Mouse (Mus musculus): ENCODE data around the gene Tnfrsf25. TPM values are rescaled to one million over a fixed set of nuclear protein-coding genes. Genes with fewer than 3 reads are reported as not detected.

The Tnfrsf25 gene
- total and polyA plus RNA-seq, 2 experiments from 2014 or later = 0.19 to 1.4 TPM

- no peak for TF ChIP-seq CTCF (IDR thresholded peaks at IDR 0.05; ENCODE audit: low read depth)
- DNase-seq (no peak), ATAC-seq (no peak)
- H3K27ac ChIP-seq (ENCODE audit: low read depth, low read length) = no peak overlapping the region
- no peak overlapping the region for H3K9ac ChIP-seq
- H3K4me3 ChIP-seq (ENCODE audit: low read depth, low read length) = no peak overlapping the region
- H3K36me3 ChIP-seq (ENCODE audit: insufficient read depth) = no peaks in the 10 kb centered on the region
- 40% methylated on average over 8 of the region's 8 CpGs for WGBS
- no peaks in the 10 kb centered on the region for H3K9me3 ChIP-seq (ENCODE audit: low read length)
- H3K4me1 ChIP-seq (ENCODE audit: insufficient read depth) = peaks cover 8% of the 10 kb centered on the region
- H3K27me3 ChIP-seq (ENCODE audit: insufficient read depth, low read length) = peaks cover 5% of the 10 kb centered on the region; the same call in 1 of the 2 replicates
- no peak overlapping the region for H3K4me2 ChIP-seq (ENCODE audit: low read depth)
Observed at GRCm38 (mm10) chr4:152141521-152142135, 25.9 kb downstream of the Tnfrsf25 start.

- H3K36me3 ChIP-seq (ENCODE audit: insufficient read depth) = no peaks in the 10 kb centered on the region
- H3K9me3 ChIP-seq (ENCODE audit: low read length) = no peaks in the 10 kb centered on the region
- no peak for TF ChIP-seq CTCF (IDR thresholded peaks at IDR 0.05; ENCODE audit: low read depth)
- H3K4me1 ChIP-seq (ENCODE audit: insufficient read depth) = peaks cover 4% of the 10 kb centered on the region
- H3K9ac ChIP-seq = no peak overlapping the region
- no peak overlapping the region for H3K4me2 ChIP-seq (ENCODE audit: low read depth)
- no peak for ATAC-seq
- H3K4me3 ChIP-seq (ENCODE audit: low read depth, low read length) = no peak overlapping the region
- peaks cover 5% of the 10 kb centered on the region; the same call in 1 of the 2 replicates for H3K27me3 ChIP-seq (ENCODE audit: insufficient read depth, low read length)
- H3K27ac ChIP-seq (ENCODE audit: low read depth, low read length) = no peak overlapping the region
- 39% methylated on average over 1 of the region's 1 CpGs for WGBS
- no peak for DNase-seq
Observed at GRCm38 (mm10) chr4:152143632-152144031, 27.9 kb downstream of the Tnfrsf25 start.

GRCm38 (mm10) chr4:152145473-152145872 lies 29.7 kb downstream of the Tnfrsf25 start:
- no peak overlapping the region for H3K4me3 ChIP-seq (ENCODE audit: low read depth, low read length)
- DNase-seq (no peak), ATAC-seq (no peak)
- WGBS = 75% methylated on average over 10 of the region's 10 CpGs
- H3K27me3 ChIP-seq (ENCODE audit: insufficient read depth, low read length) = peaks cover 7% of the 10 kb centered on the region
- no peak overlapping the region for H3K9ac ChIP-seq
- no peaks in the 10 kb centered on the region for H3K9me3 ChIP-seq (ENCODE audit: low read length)
- H3K4me2 ChIP-seq (ENCODE audit: low read depth) = no peak overlapping the region
- no peaks in the 10 kb centered on the region for H3K4me1 ChIP-seq (ENCODE audit: insufficient read depth)
- H3K27ac ChIP-seq (ENCODE audit: low read depth, low read length) = no peak overlapping the region
- no peak for TF ChIP-seq CTCF (IDR thresholded peaks at IDR 0.05; ENCODE audit: low read depth)
- H3K36me3 ChIP-seq (ENCODE audit: insufficient read depth) = no peaks in the 10 kb centered on the region

GRCm38 (mm10) chr4:152146033-152146827 lies 30.5 kb downstream of the Tnfrsf25 start:
- H3K4me2 ChIP-seq (ENCODE audit: low read depth) = no peak overlapping the region
- no peaks in the 10 kb centered on the region for H3K4me1 ChIP-seq (ENCODE audit: insufficient read depth)
- peaks cover 13% of the 10 kb centered on the region for H3K27me3 ChIP-seq (ENCODE audit: insufficient read depth, low read length)
- H3K27ac ChIP-seq (ENCODE audit: low read depth, low read length) = no peak overlapping the region
- no peak for DNase-seq
- 71% methylated on average over 11 of the region's 11 CpGs for WGBS
- no peak overlapping the region for H3K9ac ChIP-seq
- H3K9me3 ChIP-seq (ENCODE audit: low read length) = no peaks in the 10 kb centered on the region
- no peak overlapping the region for H3K4me3 ChIP-seq (ENCODE audit: low read depth, low read length)
- no peaks in the 10 kb centered on the region for H3K36me3 ChIP-seq (ENCODE audit: insufficient read depth)
- no peak for TF ChIP-seq CTCF (IDR thresholded peaks at IDR 0.05; ENCODE audit: low read depth)
- ATAC-seq = no peak

- DNase-seq = no peak
- H3K4me1 ChIP-seq (ENCODE audit: insufficient read depth) = no peaks in the 10 kb centered on the region
- no peak overlapping the region for H3K4me2 ChIP-seq (ENCODE audit: low read depth)
- WGBS = 78% methylated on average over 4 of the region's 4 CpGs
- no peaks in the 10 kb centered on the region for H3K36me3 ChIP-seq (ENCODE audit: insufficient read depth)
- H3K27ac ChIP-seq (ENCODE audit: low read depth, low read length) = no peak overlapping the region
- peaks cover 47% of the 10 kb centered on the region for H3K27me3 ChIP-seq (ENCODE audit: insufficient read depth, low read length)
- no peaks in the 10 kb centered on the region for H3K9me3 ChIP-seq (ENCODE audit: low read length)
- TF ChIP-seq CTCF (IDR thresholded peaks at IDR 0.05; ENCODE audit: low read depth) = no peak
- no peak for ATAC-seq
- no peak overlapping the region for H3K4me3 ChIP-seq (ENCODE audit: low read depth, low read length)
- H3K9ac ChIP-seq = no peak overlapping the region
Observed at GRCm38 (mm10) chr4:152150546-152150945, 34.8 kb downstream of the Tnfrsf25 start.

- no peaks in the 10 kb centered on the region for H3K4me1 ChIP-seq (ENCODE audit: insufficient read depth)
- DNase-seq (no peak), ATAC-seq (no peak)
- H3K4me3 ChIP-seq (ENCODE audit: low read depth, low read length) = no peak overlapping the region
- H3K27me3 ChIP-seq (ENCODE audit: insufficient read depth, low read length) = peaks cover 48% of the 10 kb centered on the region
- no peak for TF ChIP-seq CTCF (IDR thresholded peaks at IDR 0.05; ENCODE audit: low read depth)
- H3K4me2 ChIP-seq (ENCODE audit: low read depth) = peak overlapping the region; percentile 27
- H3K27ac ChIP-seq (ENCODE audit: low read depth, low read length) = no peak overlapping the region
- no peak overlapping the region for H3K9ac ChIP-seq
- H3K36me3 ChIP-seq (ENCODE audit: insufficient read depth) = no peaks in the 10 kb centered on the region
- no peaks in the 10 kb centered on the region for H3K9me3 ChIP-seq (ENCODE audit: low read length)
- WGBS = 15% methylated on average over 7 of the region's 7 CpGs
Observed at GRCm38 (mm10) chr4:152151451-152151965, 35.8 kb downstream of the Tnfrsf25 start.

- 5% methylated on average over 55 of the region's 57 CpGs for WGBS
- H3K27me3 ChIP-seq (ENCODE audit: insufficient read depth, low read length) = peaks cover 48% of the 10 kb centered on the region
- DNase-seq = no peak
Observed at GRCm38 (mm10) chr4:152151966-152152544, 36.3 kb downstream of the Tnfrsf25 start, which contains the start of gene Espn. Gene Espn, minus strand, starts transcription at chr4:152152371.

More at GRCm38 (mm10) chr4:152151966-152152544, 36.3 kb downstream of the Tnfrsf25 start, which contains the start of gene Espn:
- ATAC-seq = peak; percentile 65
- no peak within 1 kb of the TSS for H3K9ac ChIP-seq
- H3K27ac ChIP-seq (ENCODE audit: low read depth, low read length) = no peak within 1 kb of the TSS
- H3K9me3 ChIP-seq (ENCODE audit: low read length) = no peaks in the 10 kb centered on the region
- no peaks in the 10 kb centered on the region for H3K36me3 ChIP-seq (ENCODE audit: insufficient read depth)
- peak within 1 kb of the TSS; percentile 27 for H3K4me2 ChIP-seq (ENCODE audit: low read depth)
- H3K4me1 ChIP-seq (ENCODE audit: insufficient read depth) = no peaks in the 10 kb centered on the region
- no peak for TF ChIP-seq CTCF (IDR thresholded peaks at IDR 0.05; ENCODE audit: low read depth)
- peak within 1 kb of the TSS; percentile 18 for H3K4me3 ChIP-seq (ENCODE audit: low read depth, low read length)

Data from forebrain, postnatal 0 days (tissue).